8 mouse cellular contexts compared by ENCODE assay signal in the genomic region with DNA sequence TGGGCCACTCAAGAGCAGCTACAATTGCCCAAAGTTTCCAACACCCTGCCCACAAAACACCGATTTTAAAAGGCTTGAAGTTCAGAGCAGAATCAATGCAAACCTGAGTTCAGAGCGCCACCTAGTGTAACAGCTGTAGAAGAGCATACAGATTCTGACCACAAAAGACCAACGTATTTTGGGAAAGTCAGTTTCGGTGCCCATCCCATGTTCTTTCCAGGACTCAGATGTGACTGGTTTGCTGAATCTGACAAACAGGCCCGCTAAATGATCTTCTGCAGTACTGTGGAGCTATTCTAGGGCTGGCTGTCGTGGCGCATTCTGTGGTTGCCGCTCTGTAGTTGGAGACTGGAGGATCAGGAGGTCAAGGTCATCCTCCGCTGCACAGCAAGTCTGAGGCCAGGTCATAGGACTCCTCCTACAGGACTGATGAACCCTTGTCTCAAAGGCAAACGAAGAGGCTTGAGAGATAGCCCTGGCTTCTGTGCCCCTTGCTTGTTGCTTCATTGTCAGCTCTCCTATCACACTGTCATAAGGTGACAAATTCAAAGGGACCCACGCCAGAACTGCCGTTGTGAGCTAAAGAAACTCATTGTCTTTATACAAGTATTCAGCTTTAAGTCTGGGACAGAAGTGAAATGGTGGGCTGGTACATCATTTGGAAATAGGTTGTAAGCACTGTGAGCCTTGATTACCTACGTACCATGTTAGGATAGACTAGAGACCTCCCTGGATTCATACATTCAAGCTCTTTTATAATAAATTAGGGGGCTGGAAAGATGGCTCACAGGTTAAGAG. TPM values are rescaled to one million over a fixed set of nuclear protein-coding genes. Genes with fewer than 3 reads are reported as not detected.
A peak's percentile ranks its signal among the peaks of the same experiment; 100 is the strongest.
DNase-seq lines count a peak whose midpoint lies in the region; ATAC-seq and TF ChIP-seq lines count a peak whose summit lies in the region.

No protein-coding gene starts in this region.

- peak; percentile 96 for TF ChIP-seq CTCF in midbrain, postnatal 0 days (IDR thresholded peaks at IDR 0.05)
- TF ChIP-seq CTCF in thymus, adult 2 months (IDR thresholded peaks at IDR 0.05; ENCODE audit: borderline replicate concordance, control insufficient read depth, extremely low read depth, insufficient read depth, low read length, poor library complexity), result no peak

- no peaks in the 10 kb centered on the region for H3K27me3 ChIP-seq in forebrain, embryonic 11.5 days (ENCODE audit: control insufficient read depth, insufficient read depth, low read length)
- H3K27me3 ChIP-seq in hindbrain, embryonic 14.5 days (ENCODE audit: control insufficient read depth, insufficient read depth, low read length), result no peaks in the 10 kb centered on the region
- H3K27me3 ChIP-seq in midbrain, postnatal 0 days (ENCODE audit: insufficient read depth, low read length), result no peaks in the 10 kb centered on the region
- no peaks in the 10 kb centered on the region for H3K27me3 ChIP-seq in thymus, adult 2 months (ENCODE audit: control insufficient read depth, insufficient read depth, low read length)

- H3K36me3 ChIP-seq in forebrain, embryonic 11.5 days (ENCODE audit: control insufficient read depth, insufficient read depth, low read length), result no peaks in the 10 kb centered on the region
- peaks cover 3% of the 10 kb centered on the region for H3K36me3 ChIP-seq in hindbrain, embryonic 14.5 days (replicated peaks; ENCODE audit: control insufficient read depth, insufficient read depth)
- no peaks in the 10 kb centered on the region; the same call in 1 of the 2 replicates for H3K36me3 ChIP-seq in midbrain, postnatal 0 days (ENCODE audit: insufficient read depth, low read length)
- H3K36me3 ChIP-seq in thymus, adult 2 months (ENCODE audit: control insufficient read depth, insufficient read depth, low read length), result no peaks in the 10 kb centered on the region

- peak overlapping the region; percentile 23; the same call in 1 of the 2 replicates for H3K9ac ChIP-seq in forebrain, embryonic 11.5 days (ENCODE audit: low read length)
- peak overlapping the region; percentile 30; the same call in 1 of the 2 replicates for H3K9ac ChIP-seq in hindbrain, embryonic 14.5 days
- H3K9ac ChIP-seq in midbrain, postnatal 0 days (replicated peaks; ENCODE audit: low read length, poor library complexity, severe bottlenecking), result no peak overlapping the region

- peaks cover 14% of the 10 kb centered on the region for H3K4me1 ChIP-seq in forebrain, embryonic 11.5 days (replicated peaks; ENCODE audit: control insufficient read depth, insufficient read depth, low read length)
- peaks cover 18% of the 10 kb centered on the region for H3K4me1 ChIP-seq in hindbrain, embryonic 14.5 days (replicated peaks; ENCODE audit: control insufficient read depth, insufficient read depth, low read length)
- peaks cover 13% of the 10 kb centered on the region for H3K4me1 ChIP-seq in midbrain, postnatal 0 days (ENCODE audit: insufficient read depth, low read length)
- H3K4me1 ChIP-seq in thymus, adult 2 months (replicated peaks; ENCODE audit: control insufficient read depth, insufficient read depth, low read length), result peaks cover 36% of the 10 kb centered on the region

- no peak for TF ChIP-seq POLR2A in thymus, adult 2 months (IDR thresholded peaks at IDR 0.05; ENCODE audit: control insufficient read depth, extremely low read depth, insufficient read depth, low read length, poor library complexity)

- WGBS in forebrain, embryonic 11.5 days, result 25% methylated on average over 13 of the region's 13 CpGs
- WGBS in hindbrain, embryonic 14.5 days, result 19% methylated on average over 13 of the region's 13 CpGs
- 20% methylated on average over 13 of the region's 13 CpGs for WGBS in midbrain, postnatal 0 days
- WGBS in thymus, adult 2 months, result 34% methylated on average over 13 of the region's 13 CpGs

- H3K4me2 ChIP-seq in forebrain, embryonic 11.5 days (ENCODE audit: low read depth, low read length, severe bottlenecking), result peak overlapping the region; percentile 34
- peak overlapping the region; percentile 41 for H3K4me2 ChIP-seq in hindbrain, embryonic 14.5 days (replicated peaks)
- peak overlapping the region; percentile 36 for H3K4me2 ChIP-seq in midbrain, postnatal 0 days (ENCODE audit: low read depth, low read length, poor library complexity, severe bottlenecking)

- H3K9me3 ChIP-seq in forebrain, embryonic 11.5 days (ENCODE audit: control insufficient read depth, low read length), result no peaks in the 10 kb centered on the region
- no peaks in the 10 kb centered on the region for H3K9me3 ChIP-seq in hindbrain, embryonic 14.5 days (ENCODE audit: control insufficient read depth, low read length)
- H3K9me3 ChIP-seq in midbrain, postnatal 0 days (ENCODE audit: low read length), result no peaks in the 10 kb centered on the region

- H3K27ac ChIP-seq in forebrain, embryonic 11.5 days (ENCODE audit: low read depth, low read length), result no peak overlapping the region
- no peak overlapping the region for H3K27ac ChIP-seq in hindbrain, embryonic 14.5 days
- no peak overlapping the region for H3K27ac ChIP-seq in midbrain, postnatal 0 days (ENCODE audit: low read depth, low read length)
- H3K27ac ChIP-seq in thymus, adult 2 months (ENCODE audit: control insufficient read depth, insufficient read depth, low read length), result no peak overlapping the region

- ATAC-seq in forebrain, embryonic 11.5 days (replicated peaks; ENCODE audit: low FRiP score), result no peak
- ATAC-seq in hindbrain, embryonic 14.5 days (ENCODE audit: low FRiP score), result no peak
- no peak for ATAC-seq in midbrain, postnatal 0 days (ENCODE audit: low FRiP score)

- peak; percentile 36 to 68 for DNase-seq in layer of hippocampus, postnatal 14 days (ENCODE audit: low spot score in 2 of 2)
- DNase-seq in layer of hippocampus, adult 9-10 months (ENCODE audit: low spot score), result no peak
- DNase-seq in adrenal gland, postnatal 36 days, result peak; percentile 59 to 80
- DNase-seq in forebrain, embryonic 11.5 days (ENCODE audit: low spot score), result peak; percentile 69
- DNase-seq in hindbrain, embryonic 14.5 days (ENCODE audit: low spot score), result peak; percentile 86
- peak; percentile 62 for DNase-seq in liver
- DNase-seq in midbrain, postnatal 0 days (ENCODE audit: low spot score), result peak; percentile 84
- DNase-seq in thymus, adult 2 months, result peak; percentile 69

- no peak overlapping the region for H3K4me3 ChIP-seq in forebrain, embryonic 11.5 days (ENCODE audit: low read depth, low read length)
- H3K4me3 ChIP-seq in hindbrain, embryonic 14.5 days (replicated peaks; ENCODE audit: low read length), result no peak overlapping the region
- no peak overlapping the region for H3K4me3 ChIP-seq in midbrain, postnatal 0 days (ENCODE audit: low read depth, low read length)
- no peak overlapping the region for H3K4me3 ChIP-seq in thymus, adult 2 months (ENCODE audit: control insufficient read depth, insufficient read depth, low read length)

RNA-seq across cellular contexts. Expression of gene Men1, which starts 2.9 kb away (rescaled TPM):
- 10 to 100 TPM; 66.4 to 68.2 TPM for total RNA-seq in layer of hippocampus, postnatal 14 days (2021)
- total RNA-seq in adrenal gland, postnatal 36 days (2021), result 10 to 100 TPM; 48.7 to 56.3 TPM
- polyA plus RNA-seq in forebrain, embryonic 11.5 days (2014; fragmentation: Nextera tagmentation; extraction: Ambion mirVana), result 83.5 and 97.8 TPM in 2 replicates
- polyA plus RNA-seq in hindbrain, embryonic 14.5 days (2014; fragmentation: Nextera tagmentation; extraction: Ambion mirVana), result 46.7 and 51.5 TPM in 2 replicates
- 59.6 and 85.6 TPM in 2 replicates for total RNA-seq in midbrain, postnatal 0 days (2014; rRNA removed)
- polyA plus RNA-seq in midbrain, postnatal 0 days (2015; fragmentation: Nextera tagmentation; extraction: Ambion mirVana), result 56.8 and 60.6 TPM in 2 replicates
- polyA plus RNA-seq in thymus, adult 2 months (2012; rRNA removed), result 141 and 143 TPM in 2 replicates

RNA-seq across cellular contexts. Expression of gene Map4k2, which starts 9.0 kb away (rescaled TPM):
- 10 to 100 TPM; 82.6 to 85.8 TPM for total RNA-seq in layer of hippocampus, postnatal 14 days (2021)
- 10 to 100 TPM; 29.9 to 32.2 TPM for total RNA-seq in adrenal gland, postnatal 36 days (2021)
- polyA plus RNA-seq in forebrain, embryonic 11.5 days (2014; fragmentation: Nextera tagmentation; extraction: Ambion mirVana), result 11.8 and 13.7 TPM in 2 replicates
- polyA plus RNA-seq in hindbrain, embryonic 14.5 days (2014; fragmentation: Nextera tagmentation; extraction: Ambion mirVana), result 12.4 and 15.4 TPM in 2 replicates
- total RNA-seq in midbrain, postnatal 0 days (2014; rRNA removed), result 70.6 and 86.8 TPM in 2 replicates
- polyA plus RNA-seq in midbrain, postnatal 0 days (2015; fragmentation: Nextera tagmentation; extraction: Ambion mirVana), result 18.1 TPM in 2 replicates
- 1,004 and 1,040 TPM in 2 replicates for polyA plus RNA-seq in thymus, adult 2 months (2012; rRNA removed)

RNA-seq across cellular contexts. Expression of gene Cdc42bpg, which starts 25.7 kb away (rescaled TPM):
- total RNA-seq in layer of hippocampus, postnatal 14 days (2021), result 1 to 10 TPM; 4.9 to 5.6 TPM
- total RNA-seq in adrenal gland, postnatal 36 days (2021), result 10 to 100 TPM; 22.6 to 23.5 TPM
- polyA plus RNA-seq in forebrain, embryonic 11.5 days (2014; fragmentation: Nextera tagmentation; extraction: Ambion mirVana), result 0.55 TPM in 2 replicates
- 0.56 and 0.63 TPM in 2 replicates for polyA plus RNA-seq in hindbrain, embryonic 14.5 days (2014; fragmentation: Nextera tagmentation; extraction: Ambion mirVana)
- 4.8 and 5.4 TPM in 2 replicates for total RNA-seq in midbrain, postnatal 0 days (2014; rRNA removed)
- polyA plus RNA-seq in midbrain, postnatal 0 days (2015; fragmentation: Nextera tagmentation; extraction: Ambion mirVana), result 0.20 and 0.67 TPM in 2 replicates
- polyA plus RNA-seq in thymus, adult 2 months (2012; rRNA removed), result 12.8 and 12.9 TPM in 2 replicates

RNA-seq across cellular contexts. Expression of gene Sf1, which starts 31.6 kb away (rescaled TPM):
- 100 to 1,000 TPM; 182 to 189 TPM for total RNA-seq in layer of hippocampus, postnatal 14 days (2021)
- 100 to 1,000 TPM; 169 to 224 TPM for total RNA-seq in adrenal gland, postnatal 36 days (2021)
- 275 and 283 TPM in 2 replicates for polyA plus RNA-seq in forebrain, embryonic 11.5 days (2014; fragmentation: Nextera tagmentation; extraction: Ambion mirVana)
- 103 and 112 TPM in 2 replicates for polyA plus RNA-seq in hindbrain, embryonic 14.5 days (2014; fragmentation: Nextera tagmentation; extraction: Ambion mirVana)
- 70.5 and 92.2 TPM in 2 replicates for total RNA-seq in midbrain, postnatal 0 days (2014; rRNA removed)
- polyA plus RNA-seq in midbrain, postnatal 0 days (2015; fragmentation: Nextera tagmentation; extraction: Ambion mirVana), result 90.2 and 95.5 TPM in 2 replicates
- 365 and 553 TPM in 2 replicates for polyA plus RNA-seq in thymus, adult 2 months (2012; rRNA removed)

RNA-seq across cellular contexts. Expression of gene Pygm, which starts 52.3 kb away (rescaled TPM):
- 10 to 100 TPM; 28.0 to 37.5 TPM for total RNA-seq in layer of hippocampus, postnatal 14 days (2021)
- total RNA-seq in adrenal gland, postnatal 36 days (2021), result 100 to 1,000 TPM in 1 of 2 experiments, 10 to 100 TPM in 1; 75.6 to 124 TPM
- polyA plus RNA-seq in forebrain, embryonic 11.5 days (2014; fragmentation: Nextera tagmentation; extraction: Ambion mirVana), result 1.2 TPM in 2 replicates
- 6.2 and 6.8 TPM in 2 replicates for polyA plus RNA-seq in hindbrain, embryonic 14.5 days (2014; fragmentation: Nextera tagmentation; extraction: Ambion mirVana)
- 16.4 and 25.8 TPM in 2 replicates for total RNA-seq in midbrain, postnatal 0 days (2014; rRNA removed)
- polyA plus RNA-seq in midbrain, postnatal 0 days (2015; fragmentation: Nextera tagmentation; extraction: Ambion mirVana), result 11.7 and 13.2 TPM in 2 replicates
- polyA plus RNA-seq in thymus, adult 2 months (2012; rRNA removed), result 6.5 and 41.6 TPM in 2 replicates

Comparison
In these comparisons a context has a peak if more than half of its experiments do, and no peak if none do; other contexts are left out.
1. RNA of gene Map4k2, which starts 9.0 kb away (polyA plus RNA-seq): 1,004 to 1,040 TPM in thymus, adult 2 months; 18.1 TPM in midbrain, postnatal 0 days, 11.8 to 13.7 TPM in forebrain, embryonic 11.5 days and 12.4 to 15.4 TPM in hindbrain, embryonic 14.5 days; every median in the first group is over 10 times any median in the second.
2. Peak in every context shown above with its lines, with median percentiles within 50 percentile points of each other: H3K4me2 ChIP-seq.